Mouse (Mus musculus) G1E (cell line): Measurements from ENCODE around the gene Tspo. TPM values are rescaled to one million over a fixed set of nuclear protein-coding genes. Genes with fewer than 3 reads are reported as not detected.

Experiments used
- ATAC-seq: 2 replicates; pipeline ENCODE4 v1.8.0; 2016; ENCODE audit warnings: mild to moderate bottlenecking; ENCODE audit not compliant: insufficient number of reproducible peaks, poor library complexity, low FRiP score, severe bottlenecking; ENCODE audit errors: extremely low read depth
- DNase-seq: peaks from one replicate; pipeline ENCODE4 v3.0.0; 2012; ENCODE audit warnings: low spot score
- H3K27me3 ChIP-seq: 2 replicates; pipeline ENCODE4 v1.6.1; 2012; ENCODE audit warnings: mild to moderate bottlenecking, low read length, inconsistent platforms; ENCODE audit not compliant: insufficient read depth
- H3K36me3 ChIP-seq: replicated peaks from 2 replicates; pipeline ENCODE3; 2012; ENCODE audit warnings: mild to moderate bottlenecking, inconsistent platforms
- H3K4me1 ChIP-seq: 2 replicates; pipeline ENCODE4 v1.6.1; 2012; ENCODE audit warnings: low read depth, low read length, inconsistent platforms, mixed read lengths; ENCODE audit not compliant: insufficient read depth
- H3K4me3 ChIP-seq: 2 replicates; pipeline ENCODE4 v1.5.1; 2012; ENCODE audit warnings: low read depth, mild to moderate bottlenecking, inconsistent platforms, low read length, moderate library complexity, mixed read lengths
- H3K9me3 ChIP-seq: replicated peaks from 2 replicates; pipeline ENCODE4 v1.6.1; 2012; ENCODE audit warnings: inconsistent platforms
- CTCF ChIP-seq: IDR thresholded peaks from 2 replicates; pipeline ENCODE4 v1.5.1; 2012; ENCODE audit warnings: low read depth, low read length, inconsistent platforms, mixed read lengths
- GATA1 ChIP-seq: IDR thresholded peaks from 2 replicates; pipeline ENCODE4 v1.6.1; 2012; ENCODE audit warnings: borderline replicate concordance, low read length, inconsistent platforms, mixed read lengths
- GATA2 ChIP-seq: IDR thresholded peaks from 2 replicates; pipeline ENCODE4 v1.6.1; 2012; ENCODE audit warnings: low read depth, low read length, inconsistent platforms, borderline replicate concordance
- POLR2AphosphoS5 ChIP-seq: IDR thresholded peaks from 2 replicates; pipeline ENCODE4 v1.6.1; 2012; ENCODE audit warnings: low read depth, low read length, inconsistent platforms; ENCODE audit not compliant: insufficient replicate concordance
- TAL1 ChIP-seq: conservative IDR thresholded peaks from 2 replicates; pipeline ENCODE4 v1.6.1; 2012; ENCODE audit warnings: low read depth, low read length, inconsistent platforms, mixed read lengths
- polyA plus RNA-seq: library from polyadenylated mRNA; stranded (reverse); fragments of >175 nt; gene quantifications from 2 replicates; pipeline ENCODE4 v1.2.3, GENCODE M21; 2012
- total RNA-seq, 2 experiments: library from RNA; stranded (forward) in 1 of 2; stranded (reverse) in 1 of 2; fragments of 200-1000 nt in 1 of 2; fragments of >200 nt in 1 of 2; fragmentation: Nextera tagmentation in 1 of 2; gene quantifications; 2 replicates each; pipeline ENCODE4 v1.2.3; 2014 to 2017

The Tspo gene
- total and polyA plus RNA-seq, 3 experiments: 31.8 to 108 (median 50.5) TPM

DNA sequence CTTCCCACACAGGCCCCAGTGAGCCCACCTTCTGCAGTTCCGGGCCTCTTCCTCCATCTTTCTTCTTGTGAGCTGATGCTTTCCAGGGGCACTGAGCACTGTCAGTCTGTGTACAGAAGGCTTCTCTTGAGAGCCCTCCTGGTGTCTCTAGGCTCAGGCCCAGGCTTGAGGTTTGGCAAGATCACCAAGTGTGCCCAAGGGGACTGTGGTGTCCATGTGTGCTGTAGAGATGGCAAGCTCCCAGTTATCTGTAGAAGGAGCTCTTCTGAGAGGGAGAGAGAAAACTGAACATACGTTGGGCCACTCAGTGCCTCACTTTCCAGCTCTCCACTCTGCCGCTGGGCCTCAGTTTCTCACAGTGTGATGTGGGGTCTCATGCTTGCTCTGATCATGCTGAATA, 4.3 kb downstream of the Tspo start:
- TF ChIP-seq POLR2AphosphoS5 (no peak), GATA1 (no peak), TAL1 (no peak), GATA2 (no peak), CTCF (no peak)
- no peak for ATAC-seq
- Histone ChIP-seq H3K4me3 (no peak overlapping the region), H3K36me3 (peaks cover 46% of the 10 kb centered on the region), H3K9me3 (no peaks in the 10 kb centered on the region), H3K4me1 (peaks cover 74% of the 10 kb centered on the region), H3K27me3 (no peaks in the 10 kb centered on the region)
- no peak for DNase-seq

DNA sequence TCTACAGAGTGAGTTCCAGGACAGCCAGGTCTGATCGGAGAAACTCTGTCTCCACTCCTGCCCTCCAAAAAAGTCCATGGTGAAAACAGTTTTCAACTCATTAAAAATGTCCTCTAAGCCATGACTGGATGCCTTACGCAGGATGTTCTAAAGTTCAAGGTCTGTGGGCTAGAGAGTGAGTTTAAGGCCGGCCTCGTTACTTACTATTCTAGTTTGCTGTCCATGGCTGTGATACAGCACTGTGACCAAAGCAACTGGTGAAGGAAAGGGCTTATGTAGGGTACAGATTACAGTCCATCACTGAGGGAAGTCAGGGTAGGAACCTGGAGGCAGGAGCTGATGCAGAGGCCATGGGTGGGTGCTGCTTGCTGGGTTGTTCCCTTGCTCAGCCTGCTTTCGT, 5.2 kb downstream of the Tspo start:
- H3K9me3 ChIP-seq: no peaks in the 10 kb centered on the region
- H3K36me3 ChIP-seq: peaks cover 49% of the 10 kb centered on the region
- peaks cover 68% of the 10 kb centered on the region for H3K4me1 ChIP-seq
- TF ChIP-seq TAL1 (no peak), POLR2AphosphoS5 (no peak), GATA2 (no peak), GATA1 (no peak), CTCF (no peak)
- DNase-seq: no peak
- ATAC-seq: no peak
- no peaks in the 10 kb centered on the region for H3K27me3 ChIP-seq
- no peak overlapping the region for H3K4me3 ChIP-seq

DNA sequence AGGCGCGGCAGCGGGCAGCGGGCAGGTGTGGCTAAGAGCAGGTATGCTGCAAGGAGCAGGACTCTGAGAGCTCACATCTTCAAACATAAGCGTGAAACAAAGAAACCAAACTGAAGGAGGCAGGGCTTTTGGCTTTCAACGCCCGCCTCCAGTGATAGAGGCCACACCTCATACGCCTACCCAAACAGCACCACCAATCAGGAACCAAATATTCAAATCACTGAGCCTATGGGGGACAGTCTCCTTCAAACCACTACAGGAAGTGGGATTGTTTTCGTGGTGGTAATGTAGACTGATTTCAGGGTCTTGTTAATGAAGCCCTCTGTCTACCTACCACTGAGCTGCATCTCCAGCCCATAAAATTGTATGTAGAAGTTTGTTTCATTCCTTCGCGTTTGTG, 6.3 kb downstream of the Tspo start:
- H3K9me3 ChIP-seq: no peaks in the 10 kb centered on the region
- DNase-seq: no peak
- H3K4me1 ChIP-seq: peaks cover 61% of the 10 kb centered on the region
- no peak for ATAC-seq
- no peak overlapping the region for H3K4me3 ChIP-seq
- H3K36me3 ChIP-seq: peaks cover 61% of the 10 kb centered on the region
- H3K27me3 ChIP-seq: no peaks in the 10 kb centered on the region
- no peak for TF ChIP-seq GATA1
- no peak for TF ChIP-seq POLR2AphosphoS5
- TF ChIP-seq GATA2: no peak
- no peak for TF ChIP-seq TAL1
- TF ChIP-seq CTCF: no peak

DNA sequence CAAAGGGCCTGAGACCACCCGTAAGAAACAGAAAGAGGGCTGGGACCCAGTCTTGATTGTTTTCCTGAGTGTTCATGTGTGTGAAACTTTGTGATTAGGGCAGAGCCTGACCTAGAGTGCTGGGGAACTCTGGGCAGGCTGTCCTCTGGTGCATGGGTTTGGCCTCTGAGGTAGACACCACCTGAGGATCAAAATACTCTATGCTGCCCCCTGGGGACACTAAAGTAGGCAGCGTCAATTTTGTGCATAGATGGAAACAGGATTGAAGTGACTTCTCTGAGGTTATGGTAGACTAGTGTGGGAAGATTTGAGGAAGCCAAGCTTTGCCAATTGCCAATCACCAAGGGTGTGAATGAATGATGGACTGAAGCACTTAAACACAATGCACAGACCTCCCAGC, 7.2 kb downstream of the Tspo start:
- no peak for DNase-seq
- Histone ChIP-seq H3K4me3 (no peak overlapping the region), H3K4me1 (peaks cover 52% of the 10 kb centered on the region), H3K36me3 (peaks cover 68% of the 10 kb centered on the region), H3K9me3 (no peaks in the 10 kb centered on the region), H3K27me3 (no peaks in the 10 kb centered on the region)
- no peak for ATAC-seq
- peak; percentile 16; the same call in 1 of the 2 replicates for TF ChIP-seq CTCF
- TF ChIP-seq GATA2: no peak

DNA sequence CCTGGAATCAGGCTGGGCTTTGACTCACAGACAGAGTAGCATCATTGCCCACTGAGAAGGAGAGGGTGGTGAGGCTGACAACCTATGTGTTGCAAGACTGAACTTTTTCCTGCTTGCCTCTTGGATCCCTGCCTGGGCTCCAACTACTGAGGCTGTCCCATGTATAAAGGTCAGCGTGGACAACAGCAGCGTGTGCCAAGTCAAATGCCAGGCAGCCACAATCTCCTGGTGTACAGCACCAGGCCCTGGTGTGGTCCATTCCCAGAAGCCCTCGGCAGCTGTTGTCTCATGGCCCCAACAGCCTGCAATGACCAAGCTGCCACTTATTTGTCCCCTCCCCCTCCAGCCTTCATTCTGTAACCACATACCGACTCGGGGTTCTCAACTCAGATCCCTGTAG, 8.2 kb downstream of the Tspo start:
- peaks cover 77% of the 10 kb centered on the region for H3K36me3 ChIP-seq
- peaks cover 46% of the 10 kb centered on the region for H3K4me1 ChIP-seq
- no peaks in the 10 kb centered on the region for H3K9me3 ChIP-seq
- ATAC-seq (no peak), DNase-seq (no peak)
- H3K27me3 ChIP-seq: no peaks in the 10 kb centered on the region
- TF ChIP-seq GATA1 (no peak), CTCF (no peak), TAL1 (no peak), POLR2AphosphoS5 (no peak), GATA2 (no peak)
- H3K4me3 ChIP-seq: no peak overlapping the region

DNA sequence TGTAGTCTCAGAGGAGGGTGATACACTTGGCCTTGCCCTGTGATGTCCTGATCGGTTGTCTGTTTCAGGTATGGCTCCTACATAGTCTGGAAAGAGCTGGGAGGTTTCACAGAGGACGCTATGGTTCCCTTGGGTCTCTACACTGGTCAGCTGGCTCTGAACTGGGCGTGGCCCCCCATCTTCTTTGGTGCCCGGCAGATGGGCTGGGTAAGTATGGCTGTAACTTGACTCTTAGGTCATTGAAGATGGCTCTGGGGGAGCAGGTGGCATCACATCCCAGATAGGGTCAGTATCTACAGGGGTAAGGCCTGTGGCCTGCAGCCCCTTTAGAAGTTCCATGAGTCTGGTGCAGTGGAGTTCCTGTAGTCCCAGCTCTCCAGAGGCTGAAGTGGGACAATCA, 8.7 kb downstream of the Tspo start:
- Histone ChIP-seq H3K9me3 (no peaks in the 10 kb centered on the region), H3K4me3 (no peak overlapping the region), H3K4me1 (peaks cover 42% of the 10 kb centered on the region), H3K27me3 (no peaks in the 10 kb centered on the region), H3K36me3 (peaks cover 82% of the 10 kb centered on the region)
- DNase-seq: no peak
- ATAC-seq: no peak
- TF ChIP-seq TAL1: no peak

DNA sequence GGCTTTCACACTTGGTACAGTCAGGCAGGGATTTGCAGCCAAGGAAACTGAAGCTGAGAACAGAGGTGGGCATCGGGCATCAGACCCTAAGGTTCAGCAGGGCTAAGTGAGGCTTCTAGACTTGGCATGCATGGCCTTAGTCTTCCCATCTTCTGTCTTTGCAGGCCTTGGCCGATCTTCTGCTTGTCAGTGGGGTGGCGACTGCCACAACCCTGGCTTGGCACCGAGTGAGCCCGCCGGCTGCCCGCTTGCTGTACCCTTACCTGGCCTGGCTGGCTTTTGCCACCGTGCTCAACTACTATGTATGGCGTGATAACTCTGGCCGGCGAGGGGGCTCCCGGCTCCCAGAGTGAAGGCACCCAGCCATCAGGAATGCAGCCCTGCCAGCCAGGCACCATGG, 10.2 kb downstream of the Tspo start:
- DNase-seq (no peak), ATAC-seq (no peak)
- no peak overlapping the region for H3K4me3 ChIP-seq
- no peak for TF ChIP-seq GATA1
- TF ChIP-seq TAL1: no peak
- no peak for TF ChIP-seq GATA2
- no peak for TF ChIP-seq CTCF
- TF ChIP-seq POLR2AphosphoS5: no peak; the same call in 1 of the 2 replicates
- peaks cover 37% of the 10 kb centered on the region for H3K4me1 ChIP-seq
- peaks cover 90% of the 10 kb centered on the region for H3K36me3 ChIP-seq
- no peaks in the 10 kb centered on the region for H3K27me3 ChIP-seq
- H3K9me3 ChIP-seq: no peaks in the 10 kb centered on the region
